Mouse (Mus musculus) induced T-regulatory cell, adult 2 months (primary cell): Measurements from ENCODE around the gene Mug2.
"Not testable (repeated sequence)": the region's sequence is repeated elsewhere in the genome, so short reads cannot be mapped to it uniquely, and the experiment has no call there.

Source experiments
- DNase-seq: peaks from one replicate; pipeline ENCODE4 v3.0.0-alpha.2; 2012; ENCODE audit warnings: low read depth

Gene Mug2

DNA sequence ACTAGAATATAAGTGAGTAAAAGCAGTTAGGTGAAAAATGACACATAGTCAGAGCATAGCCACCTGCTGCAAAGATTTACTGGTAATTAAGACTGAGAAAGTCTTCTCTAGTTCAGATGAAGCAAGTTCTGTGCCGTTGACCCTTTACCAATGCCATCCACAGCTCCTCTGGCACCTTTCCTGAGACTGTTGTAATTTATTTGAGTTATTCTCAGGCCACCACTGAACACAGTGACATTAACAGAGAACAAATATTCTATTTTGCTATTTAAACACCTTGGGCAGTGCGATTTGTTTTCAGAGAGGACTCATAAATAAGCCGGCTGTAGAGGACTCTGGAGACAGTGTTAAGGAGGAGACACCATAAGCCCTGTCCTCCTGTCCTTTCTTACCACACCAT is at the start of gene Mug2:
Gene Mug2, plus strand, starts transcription at position 301 of the 400 bp plus-strand sequence.
- not testable (repeated sequence) for DNase-seq

DNA sequence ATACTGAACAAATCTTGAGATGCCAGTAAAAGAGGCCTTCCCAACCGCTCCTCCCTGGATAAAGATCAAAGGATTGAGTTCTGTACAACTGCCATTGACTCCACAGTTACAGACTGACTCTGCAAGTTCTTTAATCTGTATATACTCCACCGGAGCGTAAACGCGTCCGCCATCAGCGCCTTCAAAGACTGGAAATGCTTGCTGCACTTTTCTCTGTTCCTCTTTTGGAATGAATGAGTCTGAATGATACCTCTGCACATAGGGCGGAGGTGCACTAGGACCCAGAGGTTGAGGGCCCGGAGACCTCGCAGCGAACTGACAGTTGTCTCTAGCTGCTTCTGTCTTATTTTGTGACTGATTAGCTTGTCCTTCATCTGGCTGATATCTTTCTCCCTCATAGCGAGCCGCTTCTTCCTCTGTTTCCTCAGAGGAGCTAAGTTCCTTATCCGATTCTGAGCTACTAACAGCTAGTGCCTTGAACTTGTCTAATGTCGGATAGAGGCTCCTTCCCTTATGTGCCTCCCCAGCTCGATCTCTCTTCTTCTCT is 48.7 kb upstream of the Mug2 start:
- DNase-seq, result not testable (repeated sequence)

DNA sequence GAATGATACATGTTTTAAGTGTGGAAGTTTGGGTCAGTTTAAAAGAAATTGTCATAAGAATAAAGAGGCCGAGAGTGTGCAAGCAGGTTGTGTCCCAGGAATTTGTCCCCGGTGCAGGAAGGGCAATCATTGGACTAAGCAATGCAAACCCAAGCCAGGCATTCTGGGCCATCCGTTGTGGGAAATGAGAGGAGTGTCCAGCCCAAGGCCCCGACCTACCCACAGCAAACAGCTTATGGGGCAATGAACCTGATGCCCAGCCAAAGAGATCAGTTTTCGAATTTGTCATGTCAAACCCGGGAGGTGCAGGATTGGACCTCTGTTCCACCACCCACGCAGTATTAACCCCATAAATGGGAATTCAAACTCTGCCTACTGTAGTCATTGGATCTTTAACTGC is 30.9 kb upstream of the Mug2 start:
- DNase-seq, result no peak

DNA sequence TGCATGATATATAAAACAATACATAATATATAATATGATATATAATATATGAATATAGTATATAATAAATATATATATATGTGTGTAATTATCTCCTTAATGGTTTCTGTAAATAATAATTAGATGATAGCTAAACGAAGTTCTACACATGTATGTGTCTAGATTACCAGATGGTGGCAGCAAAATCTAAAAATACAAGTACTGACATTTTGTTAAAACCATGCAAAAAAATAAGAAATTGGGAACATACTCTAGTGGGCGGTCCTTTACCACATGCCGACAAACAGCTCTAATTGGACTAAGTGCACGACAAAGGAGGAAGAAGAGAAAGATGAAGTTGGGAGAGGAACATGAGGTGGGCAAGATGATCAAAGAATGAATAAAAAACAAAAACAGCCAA is 94.3 kb downstream of the Mug2 start:
- peak; percentile 0 for DNase-seq

DNA sequence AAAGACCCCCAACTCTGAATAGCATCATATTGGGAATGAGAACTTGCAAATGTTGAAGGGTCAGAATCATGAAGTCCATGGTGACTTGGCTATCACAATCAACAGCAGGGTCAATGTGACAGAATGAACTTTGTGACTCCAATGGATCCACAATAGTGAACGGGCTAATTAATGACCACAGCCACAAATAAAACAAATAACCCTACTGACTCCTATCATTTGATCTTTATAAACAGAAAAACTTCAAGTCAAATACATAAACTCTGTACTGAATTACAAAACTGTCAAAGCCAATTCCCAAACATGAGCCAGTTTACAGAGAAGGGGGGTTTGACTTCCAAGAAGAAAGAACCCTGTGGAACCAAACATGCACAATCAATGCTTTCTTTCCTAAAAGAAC is 95.1 kb downstream of the Mug2 start:
- DNase-seq, result no peak

DNA sequence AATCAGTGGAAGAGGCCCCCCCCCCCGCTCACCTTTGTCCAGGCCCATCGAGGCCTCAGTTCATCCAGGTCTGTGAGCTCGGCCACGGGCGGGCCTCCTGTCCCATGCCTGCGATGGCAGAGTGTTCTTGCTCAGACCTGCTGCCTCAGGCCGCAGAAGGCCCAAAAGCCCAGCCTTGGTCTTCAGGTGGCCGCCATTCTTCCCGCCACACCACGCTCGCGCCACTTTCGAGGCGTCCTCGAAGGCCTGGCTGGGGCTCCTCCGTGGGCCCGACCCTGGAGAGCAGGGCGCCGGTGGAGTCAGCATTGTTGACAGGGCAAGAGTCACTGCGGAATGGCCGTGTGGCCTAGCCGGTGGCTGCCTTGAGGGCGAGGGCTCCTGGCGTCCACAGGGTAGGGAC is 110.4 kb downstream of the Mug2 start:
- DNase-seq, result no peak

DNA sequence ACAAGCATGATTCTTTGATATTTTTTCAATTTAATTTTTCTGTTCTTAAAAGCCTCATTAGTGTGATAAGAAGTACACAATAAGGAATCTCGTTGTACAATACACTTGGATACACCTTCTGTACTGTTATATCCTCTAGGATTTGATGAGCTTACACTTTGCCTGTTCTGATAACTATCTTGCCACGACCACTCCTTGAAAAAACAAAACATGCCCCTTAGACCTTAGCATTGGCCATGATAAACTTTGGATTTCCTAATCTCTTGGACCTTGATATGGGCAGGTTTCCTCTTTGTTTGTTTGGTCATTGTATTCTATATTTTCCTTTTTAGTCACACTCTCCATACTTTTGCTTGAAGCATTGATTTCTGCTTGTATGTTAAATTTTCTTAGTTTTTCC is 123.0 kb downstream of the Mug2 start:
- no peak for DNase-seq
